Mouse (Mus musculus) CH12.LX (cell line): ENCODE results near the gene 5330417H12Rik.

ENCODE experiments used
- CTCF ChIP-seq, 2 experiments: IDR thresholded peaks in 1 of 2; conservative IDR thresholded peaks in 1 of 2; 2 replicates each; pipeline ENCODE4 v1.5.1; 2011 to 2012; ENCODE audit warnings: low read depth in 2 of 2, low read length in 2 of 2, improper control_type of control experiment in 1 of 2, inconsistent platforms in 1 of 2, mild to moderate bottlenecking in 1 of 2, moderate library complexity in 1 of 2
- E2F4 ChIP-seq: IDR thresholded peaks from 2 replicates; pipeline ENCODE4 v1.6.1; 2011; ENCODE audit warnings: low read depth, low read length, improper control_type of control experiment; ENCODE audit not compliant: insufficient replicate concordance
- EP300 ChIP-seq: IDR thresholded peaks from 2 replicates; pipeline ENCODE4 v1.6.1; 2011; ENCODE audit warnings: low read length, improper control_type of control experiment
- POLR2A ChIP-seq: IDR thresholded peaks from 2 replicates; pipeline ENCODE4 v1.6.1; 2011; ENCODE audit warnings: low read depth, mild to moderate bottlenecking, improper control_type of control experiment, low read length
- RAD21 ChIP-seq: IDR thresholded peaks from 2 replicates; pipeline ENCODE4 v1.6.1; 2011; ENCODE audit warnings: low read depth, mild to moderate bottlenecking, low read length, improper control_type of control experiment, moderate library complexity
- RCOR1 ChIP-seq: conservative IDR thresholded peaks from 2 replicates; pipeline ENCODE4 v1.6.1; 2012; ENCODE audit warnings: low read depth, mild to moderate bottlenecking, inconsistent platforms, low read length, improper control_type of control experiment
- UBTF ChIP-seq: IDR thresholded peaks from 2 replicates; pipeline ENCODE4 v1.6.1; 2012; ENCODE audit warnings: low read depth, mild to moderate bottlenecking, inconsistent platforms, low read length, improper control_type of control experiment, moderate library complexity
- USF1 ChIP-seq: IDR thresholded peaks from 2 replicates; pipeline ENCODE4 v1.6.1; 2014; ENCODE audit warnings: low read depth, mild to moderate bottlenecking, inconsistent platforms, low read length, improper control_type of control experiment
- ZC3H11A ChIP-seq: IDR thresholded peaks from 2 replicates; pipeline ENCODE4 v1.6.1; 2012; ENCODE audit warnings: low read depth, mild to moderate bottlenecking, inconsistent platforms, low read length, improper control_type of control experiment
- ZKSCAN1 ChIP-seq: IDR thresholded peaks from 2 replicates; pipeline ENCODE4 v1.6.1; 2012; ENCODE audit warnings: low read depth, inconsistent platforms, low read length, improper control_type of control experiment, borderline replicate concordance
- ZNF384 ChIP-seq: IDR thresholded peaks from 2 replicates; pipeline ENCODE4 v1.6.1; 2012; ENCODE audit warnings: low read depth, low read length, improper control_type of control experiment, inconsistent platforms

GRCm38 (mm10) chr7:107651821-107652220 is 26.9 kb upstream of the 5330417H12Rik start:
- no peak for TF ChIP-seq CTCF (conservative IDR thresholded peaks at IDR 0.05 in 1 of 2, IDR thresholded peaks at IDR 0.05 in 1 of 2; ENCODE audit: low read depth in 2 of 2, low read length in 2 of 2)
- no peak for TF ChIP-seq ZC3H11A
- TF ChIP-seq POLR2A: no peak
- TF ChIP-seq UBTF: no peak
- no peak for TF ChIP-seq ZKSCAN1
- TF ChIP-seq ZNF384: no peak
- no peak for TF ChIP-seq USF1
- no peak for TF ChIP-seq RCOR1
- TF ChIP-seq EP300: no peak
- TF ChIP-seq RAD21: no peak
- no peak for TF ChIP-seq E2F4
